Mouse (Mus musculus) stomach, postnatal 0 days (tissue): ENCODE data around the gene Dlg2.

Experiments used
- CTCF ChIP-seq: IDR thresholded peaks from 2 replicates; pipeline ENCODE4 v1.5.1; 2016; ENCODE audit warnings: antibody characterized with exemption, low read depth, mild to moderate bottlenecking, moderate library complexity
- EP300 ChIP-seq: optimal IDR thresholded peaks from 2 replicates; pipeline ENCODE3; 2016; ENCODE audit warnings: antibody characterized with exemption

- TF ChIP-seq CTCF (no peak), EP300 (no peak)
These were observed 1856.9 kb downstream of the Dlg2 start for GRCm38 (mm10) chr7:92333220-92333898.
